Mouse (Mus musculus) embryonic fibroblast, embryonic 13.5 days (primary cell): ENCODE results near the gene Parp9.

Experiments used
- CTCF ChIP-seq: IDR thresholded peaks from 2 replicates; pipeline ENCODE4 v1.5.1; 2011; ENCODE audit warnings: mild to moderate bottlenecking, control low read depth, low read length, moderate library complexity, borderline replicate concordance; ENCODE audit not compliant: insufficient read depth
- POLR2A ChIP-seq: IDR thresholded peaks from 2 replicates; pipeline ENCODE4 v1.6.1; 2011; ENCODE audit warnings: low read depth, mild to moderate bottlenecking, control low read depth, low read length, moderate library complexity

GRCm38 (mm10) chr16:35904121-35904736, 34.0 kb upstream of the Parp9 start:
- TF ChIP-seq CTCF (no peak), POLR2A (no peak)
